Mouse (Mus musculus): ENCODE measurements around the gene Rheb. TPM values are rescaled to one million over a fixed set of nuclear protein-coding genes. Genes with fewer than 3 reads are reported as not detected.

The Rheb gene
- polyA plus RNA-seq, 1 experiment from 2014 or later = 151 TPM

DNA sequence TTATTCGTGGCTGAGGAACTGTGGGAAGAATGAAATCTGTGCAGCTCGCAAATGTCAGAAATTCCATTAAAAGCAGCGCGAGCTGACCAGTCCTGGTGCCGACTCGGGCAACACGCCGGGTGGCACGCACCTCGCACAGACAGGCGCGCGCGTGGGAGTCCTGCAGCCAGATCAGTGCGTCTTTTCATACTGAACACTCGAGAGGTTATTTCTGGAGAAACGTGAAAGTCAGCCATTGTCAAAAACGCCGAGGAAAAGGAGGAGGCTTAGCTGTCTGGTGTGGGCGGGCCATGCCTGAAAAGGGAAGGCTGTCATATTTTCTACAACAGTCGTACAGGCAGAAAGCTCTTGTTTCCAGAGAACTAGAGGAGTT is 665 bp upstream of the Rheb start:
- Histone ChIP-seq H3K27ac (ENCODE audit: low read depth, low read length) (peak overlapping the region; percentile 99), H3K36me3 (ENCODE audit: control insufficient read depth, insufficient read depth) (no peaks in the 10 kb centered on the region), H3K4me1 (replicated peaks; ENCODE audit: control insufficient read depth, insufficient read depth, low read length) (0 out of 2 replicates have a peak, but pooled peaks cover 7% of the 10 kb centered on the region), H3K4me2 (replicated peaks; ENCODE audit: low read depth) (peak overlapping the region; percentile 74), H3K9me3 (ENCODE audit: control insufficient read depth) (no peaks in the 10 kb centered on the region), H3K9ac (ENCODE audit: low read depth, low read length) (no peak overlapping the region), H3K4me3 (ENCODE audit: low read depth, low read length) (peak overlapping the region; percentile 87), H3K27me3 (replicated peaks; ENCODE audit: control insufficient read depth, insufficient read depth, low read length) (no peaks in the 10 kb centered on the region)
- no peak for TF ChIP-seq CTCF (IDR thresholded peaks at IDR 0.05; ENCODE audit: low read depth)
- peak; percentile 2 for ATAC-seq
- WGBS = 1% methylated on average over 21 of the region's 21 CpGs

DNA sequence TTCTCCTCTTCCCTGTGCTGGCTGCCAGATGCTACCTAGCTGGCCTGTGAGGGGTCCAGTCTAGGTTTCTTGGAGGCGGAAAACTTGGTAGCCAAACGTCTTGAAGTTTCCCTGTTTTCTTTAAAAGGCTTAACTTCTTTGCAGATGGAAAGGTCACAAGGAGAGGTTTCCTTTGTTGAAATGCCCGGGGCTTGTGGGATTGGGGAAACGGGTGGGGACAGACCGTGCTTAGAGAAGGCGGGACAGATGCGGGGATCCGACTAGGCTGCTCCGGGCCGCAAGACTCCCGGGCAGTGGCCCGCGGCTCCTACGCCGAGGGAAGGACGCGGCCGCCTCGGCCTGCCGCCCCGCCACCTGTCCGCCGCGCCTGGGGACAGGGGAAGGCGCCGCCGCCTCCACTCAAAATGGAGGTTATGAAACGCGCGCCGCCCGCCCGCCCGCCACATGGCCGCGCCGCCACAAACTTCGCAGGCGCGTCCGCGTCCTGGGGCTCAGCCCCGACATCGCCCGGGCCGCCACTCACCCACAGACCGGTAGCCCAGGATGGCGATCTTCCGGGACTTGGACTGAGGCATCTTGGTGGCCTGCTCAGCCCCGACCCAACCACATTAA is 656 bp downstream of the Rheb start:
- Histone ChIP-seq H3K27ac (ENCODE audit: low read depth, low read length) (peak overlapping the region; percentile 99), H3K9me3 (ENCODE audit: control insufficient read depth) (no peaks in the 10 kb centered on the region), H3K4me2 (replicated peaks; ENCODE audit: low read depth) (peak overlapping the region; percentile 65), H3K27me3 (replicated peaks; ENCODE audit: control insufficient read depth, insufficient read depth, low read length) (no peaks in the 10 kb centered on the region), H3K4me3 (ENCODE audit: low read depth, low read length) (peak overlapping the region; percentile 87), H3K4me1 (replicated peaks; ENCODE audit: control insufficient read depth, insufficient read depth, low read length) (0 out of 2 replicates have a peak, but pooled peaks cover 7% of the 10 kb centered on the region), H3K36me3 (ENCODE audit: control insufficient read depth, insufficient read depth) (no peaks in the 10 kb centered on the region), H3K9ac (ENCODE audit: low read depth, low read length) (peak overlapping the region; percentile 92)
- no peak; the same call in 1 of the 2 replicates for ATAC-seq
- WGBS = under 1% methylated on average over 37 of the region's 50 CpGs
- no peak for TF ChIP-seq CTCF (IDR thresholded peaks at IDR 0.05; ENCODE audit: low read depth)

DNA sequence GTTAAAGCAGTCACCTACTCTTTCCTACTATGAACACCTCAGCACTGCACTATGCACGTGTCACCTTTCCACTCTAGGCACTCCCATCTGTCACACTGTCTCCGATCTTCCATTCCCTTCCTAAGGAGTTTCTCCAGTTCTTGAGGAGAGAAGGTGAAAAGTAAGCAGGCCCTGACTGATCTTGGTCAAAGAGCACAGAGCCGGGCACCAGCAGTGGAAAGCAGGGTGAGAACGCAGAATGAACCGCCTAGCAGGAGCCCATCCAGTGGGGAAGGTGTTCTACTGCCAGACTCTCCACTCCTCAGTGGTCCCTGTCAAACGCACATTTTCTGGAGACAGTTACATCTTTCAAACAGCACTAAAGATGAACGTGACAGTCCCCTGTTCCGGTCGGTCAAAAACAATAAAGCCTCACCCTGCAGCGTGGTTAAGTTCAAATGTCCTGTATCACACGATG is 1.4 kb downstream of the Rheb start:
- Histone ChIP-seq H3K36me3 (ENCODE audit: control insufficient read depth, insufficient read depth) (no peaks in the 10 kb centered on the region), H3K9me3 (ENCODE audit: control insufficient read depth) (no peaks in the 10 kb centered on the region), H3K4me2 (replicated peaks; ENCODE audit: low read depth) (peak overlapping the region; percentile 65), H3K4me3 (ENCODE audit: low read depth, low read length) (peak overlapping the region; percentile 87), H3K27me3 (replicated peaks; ENCODE audit: control insufficient read depth, insufficient read depth, low read length) (no peaks in the 10 kb centered on the region), H3K27ac (ENCODE audit: low read depth, low read length) (peak overlapping the region; percentile 99; the same call in 1 of the 2 replicates), H3K4me1 (replicated peaks; ENCODE audit: control insufficient read depth, insufficient read depth, low read length) (0 out of 2 replicates have a peak, but pooled peaks cover 7% of the 10 kb centered on the region), H3K9ac (ENCODE audit: low read depth, low read length) (peak overlapping the region; percentile 92)
- 6% methylated on average over 11 of the region's 11 CpGs for WGBS
- ATAC-seq = no peak
- TF ChIP-seq CTCF (IDR thresholded peaks at IDR 0.05; ENCODE audit: low read depth) = no peak

DNA sequence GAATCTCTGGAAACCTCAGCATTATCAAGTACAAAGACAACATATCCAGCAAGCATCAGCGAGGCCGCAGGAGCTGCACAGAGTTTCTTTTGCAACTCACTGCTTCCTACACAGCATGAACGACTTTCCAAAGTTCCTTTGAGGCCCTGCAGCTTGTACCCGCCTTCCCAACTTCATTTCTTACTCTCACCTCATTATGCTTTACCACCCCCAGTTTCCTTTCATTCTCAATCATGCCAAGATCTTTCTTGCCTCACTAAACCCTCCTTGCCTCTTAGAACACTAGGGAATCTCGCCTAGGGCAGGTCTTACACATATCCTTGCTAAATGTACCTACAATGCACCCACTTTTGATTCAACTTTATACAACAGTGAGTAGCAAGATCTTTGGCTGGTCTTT is 7.9 kb downstream of the Rheb start:
- TF ChIP-seq CTCF (IDR thresholded peaks at IDR 0.05; ENCODE audit: low read depth) = no peak
- H3K4me3 ChIP-seq (ENCODE audit: low read depth, low read length) = no peak overlapping the region
- no peaks in the 10 kb centered on the region for H3K36me3 ChIP-seq (ENCODE audit: control insufficient read depth, insufficient read depth)
- peaks cover 10% of the 10 kb centered on the region for H3K4me1 ChIP-seq (replicated peaks; ENCODE audit: control insufficient read depth, insufficient read depth, low read length)
- peak overlapping the region; percentile 66; the same call in 1 of the 2 replicates for H3K27ac ChIP-seq (ENCODE audit: low read depth, low read length)
- no peaks in the 10 kb centered on the region for H3K27me3 ChIP-seq (replicated peaks; ENCODE audit: control insufficient read depth, insufficient read depth, low read length)
- H3K9ac ChIP-seq (ENCODE audit: low read depth, low read length) = no peak overlapping the region
- H3K9me3 ChIP-seq (ENCODE audit: control insufficient read depth) = no peaks in the 10 kb centered on the region
- WGBS = 56% methylated on average over 5 of the region's 5 CpGs
- no peak for ATAC-seq
- no peak overlapping the region for H3K4me2 ChIP-seq (replicated peaks; ENCODE audit: low read depth)

DNA sequence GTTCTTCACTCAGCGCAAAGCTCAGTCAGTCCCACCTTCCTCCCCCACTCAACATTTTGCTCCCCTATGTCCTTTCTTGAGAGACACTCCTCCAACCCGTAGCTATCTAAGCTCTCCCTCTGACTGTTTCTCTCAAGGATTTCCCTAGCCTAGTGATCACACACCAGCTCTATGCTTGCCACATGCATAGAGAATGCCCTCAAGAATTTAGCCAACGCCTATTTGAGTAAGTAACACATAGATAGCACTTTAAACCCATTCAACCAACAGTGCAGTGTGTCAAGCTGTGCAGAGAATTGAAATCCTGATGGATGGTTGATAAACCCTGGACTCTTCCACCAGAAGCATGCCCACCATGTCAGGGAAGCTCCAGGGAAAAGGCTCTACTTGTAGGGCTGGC is 10.5 kb downstream of the Rheb start:
- Histone ChIP-seq H3K9ac (ENCODE audit: low read depth, low read length) (no peak overlapping the region), H3K9me3 (ENCODE audit: control insufficient read depth) (no peaks in the 10 kb centered on the region), H3K27ac (ENCODE audit: low read depth, low read length) (no peak overlapping the region), H3K4me3 (ENCODE audit: low read depth, low read length) (no peak overlapping the region), H3K4me2 (replicated peaks; ENCODE audit: low read depth) (no peak overlapping the region), H3K4me1 (replicated peaks; ENCODE audit: control insufficient read depth, insufficient read depth, low read length) (peaks cover 13% of the 10 kb centered on the region), H3K27me3 (replicated peaks; ENCODE audit: control insufficient read depth, insufficient read depth, low read length) (no peaks in the 10 kb centered on the region), H3K36me3 (ENCODE audit: control insufficient read depth, insufficient read depth) (no peaks in the 10 kb centered on the region)
- WGBS = 69% methylated on average over 3 of the region's 3 CpGs
- TF ChIP-seq CTCF (IDR thresholded peaks at IDR 0.05; ENCODE audit: low read depth) = no peak
- ATAC-seq = no peak

DNA sequence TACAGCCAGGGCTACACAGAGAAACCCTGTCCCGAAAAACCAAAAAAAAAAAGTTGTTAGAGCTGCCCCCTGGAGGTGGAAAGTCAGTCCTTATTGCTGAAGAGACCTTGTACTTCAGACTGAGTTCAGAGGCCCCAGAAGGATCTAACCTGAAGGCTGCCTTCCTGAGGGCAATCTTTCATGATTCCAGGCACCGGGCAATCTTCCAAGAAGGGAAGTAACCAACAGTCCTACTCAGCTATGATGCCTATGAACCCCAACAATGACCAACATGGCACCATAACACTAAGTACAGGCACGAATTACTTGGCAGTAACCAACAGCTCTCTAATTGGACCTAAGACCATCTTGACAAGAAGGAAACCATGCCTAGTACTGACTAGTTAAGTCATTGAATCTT is 14.0 kb downstream of the Rheb start:
- Histone ChIP-seq H3K36me3 (ENCODE audit: control insufficient read depth, insufficient read depth) (no peaks in the 10 kb centered on the region), H3K27me3 (replicated peaks; ENCODE audit: control insufficient read depth, insufficient read depth, low read length) (no peaks in the 10 kb centered on the region), H3K27ac (ENCODE audit: low read depth, low read length) (no peak overlapping the region), H3K9me3 (ENCODE audit: control insufficient read depth) (no peaks in the 10 kb centered on the region), H3K4me3 (ENCODE audit: low read depth, low read length) (no peak overlapping the region), H3K4me2 (replicated peaks; ENCODE audit: low read depth) (no peak overlapping the region), H3K4me1 (replicated peaks; ENCODE audit: control insufficient read depth, insufficient read depth, low read length) (peaks cover 13% of the 10 kb centered on the region), H3K9ac (ENCODE audit: low read depth, low read length) (no peak overlapping the region)
- WGBS = 73% methylated on average over 3 of the region's 3 CpGs
- peak; percentile 31; the same call in 1 of the 2 replicates for TF ChIP-seq CTCF (IDR thresholded peaks at IDR 0.05; ENCODE audit: low read depth)
- ATAC-seq = no peak
